Mouse (Mus musculus): ENCODE data around the gene Defa22. TPM values are rescaled to one million over a fixed set of nuclear protein-coding genes. Genes with fewer than 3 reads are reported as not detected.
"Not testable (repeated sequence)": the region's sequence is repeated elsewhere in the genome, so short reads cannot be mapped to it uniquely, and the experiment has no call there.

Gene Defa22
- total RNA-seq (2022), result not detected

DNA sequence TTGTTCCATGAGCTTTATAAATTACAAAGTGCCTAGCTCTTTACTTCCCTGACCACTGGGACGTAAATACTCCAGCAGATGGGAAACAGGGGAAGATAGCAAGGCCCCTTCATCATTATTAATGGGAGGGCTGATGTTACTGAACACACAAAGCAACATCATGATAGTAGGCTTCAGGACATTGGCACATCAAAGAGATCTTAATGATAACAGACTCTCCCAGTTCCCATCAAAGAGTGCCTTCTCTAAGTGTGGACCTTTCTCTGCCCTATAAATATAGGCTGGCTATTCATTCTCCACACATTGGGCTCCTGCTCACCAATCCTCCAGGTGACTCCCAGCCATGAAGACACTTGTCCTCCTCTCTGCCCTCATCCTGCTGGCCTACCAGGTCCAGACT, at the start of gene Defa22:
TSS of gene Defa22 (plus strand) at position 301 of the 400 bp plus-strand sequence.
- not testable (repeated sequence) for DNase-seq

DNA sequence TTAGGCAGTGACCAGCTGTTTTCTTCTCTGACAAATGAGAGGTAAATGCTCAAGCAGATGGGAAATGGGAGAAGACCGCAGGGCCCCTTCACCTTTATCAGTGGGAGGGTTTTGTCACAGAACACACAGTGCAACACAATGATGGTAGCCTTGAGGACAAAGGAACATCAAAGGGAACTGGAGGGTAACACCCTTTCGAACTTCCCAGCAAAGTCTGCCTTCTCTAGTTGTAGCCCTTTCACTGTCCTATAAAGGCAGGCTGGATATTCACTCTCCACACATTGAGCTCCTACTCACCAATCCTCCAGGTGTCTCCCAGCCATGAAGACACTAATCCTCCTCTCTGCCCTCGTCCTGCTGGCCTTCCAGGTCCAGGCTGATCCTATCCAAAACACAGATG, 27.7 kb upstream of the Defa22 start, which contains the start of gene Defa30:
TSS of gene Defa30 (plus strand) at position 301 of the 400 bp plus-strand sequence.
- DNase-seq, result not testable (repeated sequence)

- DNase-seq, result not testable (repeated sequence)
Measured at GRCm38 (mm10) chr8:21191314-21191713, 29.2 kb downstream of the Defa22 start, which contains the start of gene Defa31. TSS of gene Defa31 (plus strand) at chr8:21191614.

GRCm38 (mm10) chr8:21201261-21201660, 39.2 kb downstream of the Defa22 start, which contains the start of gene Gm15293:
TSS of gene Gm15293 (plus strand) at chr8:21201561.
- not testable (repeated sequence) for DNase-seq

Other genes with a start within 250 kb of the Defa22 start
- not detected for gene Gm6040, start 240.2 kb upstream of the Defa22 start, total RNA-seq (2022)
- not detected for gene AY761185, start 217.6 kb upstream of the Defa22 start, total RNA-seq (2022)
- not detected for gene Defa21, start 136.7 kb upstream of the Defa22 start, total RNA-seq (2022)
- gene Defa23, start 107.2 kb upstream of the Defa22 start, total RNA-seq (2022), result not detected
- not detected for gene Defa35, start 97.2 kb upstream of the Defa22 start, total RNA-seq (2022)
- gene Defa25, start 77.8 kb upstream of the Defa22 start, total RNA-seq (2022), result not detected
- not detected for gene Gm14851, start 66.2 kb upstream of the Defa22 start, total RNA-seq (2022)
- gene Defa30, start 27.6 kb upstream of the Defa22 start, total RNA-seq (2022), result not detected
- not detected for gene Defa31, start 29.3 kb downstream of the Defa22 start, total RNA-seq (2022)
- gene Gm15293, start 39.3 kb downstream of the Defa22 start, total RNA-seq (2022), result not detected
- not detected for gene Gm15292, start 87.5 kb downstream of the Defa22 start, total RNA-seq (2022)
- not detected for gene Defa27, start 153.3 kb downstream of the Defa22 start, total RNA-seq (2022)
- gene Defa29, start 164.7 kb downstream of the Defa22 start, total RNA-seq (2022), result not detected
- gene Defa2, start 216.2 kb downstream of the Defa22 start, total RNA-seq (2022), result not detected
- gene Defa33, start 229.5 kb downstream of the Defa22 start, total RNA-seq (2022), result not detected

All from adrenal gland, adult 8-10 months (tissue).